Mouse (Mus musculus) cerebellum, adult 2 months (tissue): Measurements from ENCODE around the gene Ang5. TPM values are rescaled to one million over a fixed set of nuclear protein-coding genes. Genes with fewer than 3 reads are reported as not detected.
"Not testable (repeated sequence)": the region's sequence is repeated elsewhere in the genome, so short reads cannot be mapped to it uniquely, and the experiment has no call there.

Source experiments
- DNase-seq, 2 experiments: peaks; one replicate each; pipeline ENCODE4 v3.0.0; 2021
- H3K27ac ChIP-seq: fragments of 200-500 bp; 2 replicates; pipeline ENCODE4 v1.5.1; 2012; ENCODE audit warnings: low read length, control low read depth, inconsistent platforms; ENCODE audit not compliant: insufficient read depth
- H3K27me3 ChIP-seq: fragments of 200-500 bp; 2 replicates; pipeline ENCODE4 v1.6.1; 2012; ENCODE audit warnings: inconsistent platforms, mild to moderate bottlenecking, low read length, moderate library complexity; ENCODE audit not compliant: control insufficient read depth, insufficient read depth
- H3K4me1 ChIP-seq: fragments of 200-500 bp; 2 replicates; pipeline ENCODE4 v1.6.1; 2011; ENCODE audit warnings: low read length; ENCODE audit not compliant: control insufficient read depth, insufficient read depth
- H3K4me3 ChIP-seq: fragments of 200-500 bp; replicated peaks from 2 replicates; pipeline ENCODE3; 2011; ENCODE audit warnings: mild to moderate bottlenecking, low read depth, low read length, control low read depth; ENCODE audit not compliant: insufficient read depth
- CTCF ChIP-seq: fragments of 200-500 bp; IDR thresholded peaks from 2 replicates; pipeline ENCODE4 v1.5.1; 2011; ENCODE audit warnings: low read depth, mild to moderate bottlenecking, control low read depth, low read length, moderate library complexity, borderline replicate concordance; ENCODE audit not compliant: insufficient read depth
- WGBS: fragments of 180-500 bp; shearing (Covaris S2); methylation state at CpG from one replicate; pipeline ENCODE4 v1.1.7; 2018; 5-methylcytosine and 5-hydroxymethylcytosine counted together
- polyA plus RNA-seq: library from polyadenylated mRNA; depleted of rRNA; stranded (reverse); fragments of >200 nt; gene quantifications from 2 replicates; pipeline ENCODE4 v1.2.3, GENCODE M21; 2012; rRNA removed

Ang5 gene
- polyA plus RNA-seq, result not detected in 2 replicates

GRCm38 (mm10) chr14:43956769-43957168, at the start of gene Ang5:
TSS of gene Ang5 (plus strand) at chr14:43957069.
- not testable (repeated sequence) for H3K27ac ChIP-seq, H3K4me3 ChIP-seq, DNase-seq, H3K4me1 ChIP-seq, H3K27me3 ChIP-seq
- WGBS, result no CpG with 5 or more reads among the region's 2 CpGs

GRCm38 (mm10) chr14:43918214-43918613, 38.7 kb upstream of the Ang5 start:
- not testable (repeated sequence) for H3K4me1 ChIP-seq, H3K27ac ChIP-seq, H3K4me3 ChIP-seq, DNase-seq, H3K27me3 ChIP-seq

GRCm38 (mm10) chr14:43923459-43923858, 33.4 kb upstream of the Ang5 start, which contains the start of gene Ear10:
TSS of gene Ear10 (minus strand) at chr14:43923559.
- H3K27ac ChIP-seq, DNase-seq, H3K4me1 ChIP-seq, H3K27me3 ChIP-seq, H3K4me3 ChIP-seq: not testable (repeated sequence)
- 76% methylated on average over 3 of the region's 3 CpGs for WGBS

GRCm38 (mm10) chr14:43924688-43925403, 32.0 kb upstream of the Ang5 start, which contains the start of gene Gm8113:
TSS of gene Gm8113 (plus strand) at chr14:43925390.
- DNase-seq, result peak; percentile 27
- peak; percentile 65 for TF ChIP-seq CTCF
- H3K27me3 ChIP-seq, H3K27ac ChIP-seq, H3K4me1 ChIP-seq: not testable (repeated sequence)
- H3K4me3 ChIP-seq, result peak within 1 kb of the TSS; percentile 60
- 8% methylated on average over 10 of the region's 10 CpGs for WGBS

- not testable (repeated sequence) for DNase-seq, H3K27me3 ChIP-seq, H3K27ac ChIP-seq, H3K4me1 ChIP-seq
- H3K4me3 ChIP-seq, result peak overlapping the region; percentile 60
- 5% methylated on average over 21 of the region's 21 CpGs for WGBS
Measured at GRCm38 (mm10) chr14:43925404-43925950, 31.4 kb upstream of the Ang5 start.

GRCm38 (mm10) chr14:43932991-43933390, 23.9 kb upstream of the Ang5 start:
- not testable (repeated sequence) for H3K4me3 ChIP-seq, H3K4me1 ChIP-seq, DNase-seq, H3K27me3 ChIP-seq, H3K27ac ChIP-seq
- 9% methylated on average over 8 of the region's 8 CpGs for WGBS

- WGBS, result 39% methylated on average over 5 of the region's 5 CpGs
- H3K27ac ChIP-seq, H3K4me1 ChIP-seq, DNase-seq, H3K4me3 ChIP-seq, H3K27me3 ChIP-seq: not testable (repeated sequence)
Measured at GRCm38 (mm10) chr14:43933399-43933798, 23.5 kb upstream of the Ang5 start.

- not testable (repeated sequence) for H3K27ac ChIP-seq, DNase-seq, H3K4me1 ChIP-seq, H3K27me3 ChIP-seq, H3K4me3 ChIP-seq
- WGBS, result 43% methylated on average over 2 of the region's 2 CpGs
Measured at GRCm38 (mm10) chr14:43953382-43953781, 3.5 kb upstream of the Ang5 start.

- not testable (repeated sequence) for H3K4me3 ChIP-seq, DNase-seq
- WGBS, result no CpG with 5 or more reads among the region's 1 CpGs
Measured at GRCm38 (mm10) chr14:43955074-43955473, 1.8 kb upstream of the Ang5 start.

More at GRCm38 (mm10) chr14:43955074-43955473, 1.8 kb upstream of the Ang5 start:
- not testable (repeated sequence) for H3K27ac ChIP-seq, H3K4me1 ChIP-seq, H3K27me3 ChIP-seq
